Mouse (Mus musculus): ENCODE data around the gene Gm10912. TPM values are rescaled to one million over a fixed set of nuclear protein-coding genes. Genes with fewer than 3 reads are reported as not detected.
"Not testable (repeated sequence)": the region's sequence is repeated elsewhere in the genome, so short reads cannot be mapped to it uniquely, and the experiment has no call there.

Gene Gm10912
- polyA plus RNA-seq, 1 experiment from 2014 or later: not detected

GRCm38 (mm10) chr2:104058954-104059353, 6.7 kb upstream of the Gm10912 start:
- Histone ChIP-seq H3K4me1 (ENCODE audit: control insufficient read depth, insufficient read depth, low read length) (no peaks in the 10 kb centered on the region), H3K9ac (replicated peaks; ENCODE audit: low read depth, low read length) (no peak overlapping the region), H3K4me3 (ENCODE audit: low read depth, low read length) (no peak overlapping the region), H3K4me2 (ENCODE audit: low read depth, low read length) (no peak overlapping the region), H3K27me3 (ENCODE audit: control insufficient read depth, insufficient read depth, low read length) (no peaks in the 10 kb centered on the region), H3K9me3 (ENCODE audit: control insufficient read depth, low read length) (no peaks in the 10 kb centered on the region), H3K27ac (ENCODE audit: low read depth, low read length) (no peak overlapping the region), H3K36me3 (ENCODE audit: control insufficient read depth, insufficient read depth, low read length) (peaks cover 24% of the 10 kb centered on the region; the same call in 1 of the 2 replicates)
- no peak for ATAC-seq (ENCODE audit: low read depth)
- WGBS: 91% methylated on average over 4 of the region's 4 CpGs

DNA sequence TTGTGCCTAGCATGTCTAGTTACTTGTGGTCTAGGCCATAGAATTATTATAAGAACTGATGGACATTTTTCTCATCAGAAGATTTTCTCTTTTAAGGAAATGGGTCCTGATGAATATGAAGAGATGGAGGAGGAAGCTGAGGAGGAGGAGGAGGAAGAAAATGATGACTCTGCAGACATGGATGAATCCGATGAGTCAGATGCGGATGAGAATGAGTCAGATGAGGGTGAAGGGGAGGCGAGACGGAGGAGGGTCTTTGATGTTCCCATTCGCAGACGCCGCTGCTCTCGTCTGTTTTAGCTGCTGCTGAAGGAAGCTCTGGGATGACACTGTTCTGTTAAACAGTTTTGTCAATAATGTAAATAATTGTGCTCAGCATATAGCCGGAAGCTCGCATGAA, 5.8 kb upstream of the Gm10912 start:
- WGBS: 83% methylated on average over 10 of the region's 10 CpGs
- Histone ChIP-seq H3K27me3 (ENCODE audit: control insufficient read depth, insufficient read depth, low read length) (no peaks in the 10 kb centered on the region), H3K27ac (ENCODE audit: low read depth, low read length) (no peak overlapping the region), H3K4me1 (ENCODE audit: control insufficient read depth, insufficient read depth, low read length) (no peaks in the 10 kb centered on the region), H3K9me3 (ENCODE audit: control insufficient read depth, low read length) (no peaks in the 10 kb centered on the region), H3K9ac (replicated peaks; ENCODE audit: low read depth, low read length) (no peak overlapping the region), H3K4me2 (ENCODE audit: low read depth, low read length) (no peak overlapping the region), H3K36me3 (ENCODE audit: control insufficient read depth, insufficient read depth, low read length) (peaks cover 20% of the 10 kb centered on the region; the same call in 1 of the 2 replicates), H3K4me3 (ENCODE audit: low read depth, low read length) (no peak overlapping the region)
- no peak for ATAC-seq (ENCODE audit: low read depth)

DNA sequence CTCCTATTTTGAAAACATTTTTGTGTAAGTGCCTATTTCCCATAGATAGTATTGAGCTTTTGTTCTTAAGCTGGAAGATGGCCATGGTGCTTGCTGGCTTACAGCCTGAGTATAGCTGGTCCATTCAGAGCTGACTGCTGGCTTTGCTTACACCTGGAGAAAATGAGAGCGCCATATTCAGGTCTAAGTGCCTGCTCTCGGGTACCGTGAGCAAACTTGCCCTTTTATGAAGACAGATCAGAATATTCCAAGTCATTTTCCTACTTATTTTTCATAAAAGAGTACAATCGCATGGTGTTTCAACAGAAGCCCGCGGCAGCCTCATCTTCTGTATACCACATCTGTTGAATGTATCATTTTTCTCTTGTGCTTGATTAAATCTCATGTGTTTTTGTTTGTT, 4.6 kb upstream of the Gm10912 start:
- no peaks in the 10 kb centered on the region for H3K27me3 ChIP-seq (ENCODE audit: control insufficient read depth, insufficient read depth, low read length)
- H3K9ac ChIP-seq (replicated peaks; ENCODE audit: low read depth, low read length): no peak overlapping the region
- H3K27ac ChIP-seq (ENCODE audit: low read depth, low read length): no peak overlapping the region
- H3K4me3 ChIP-seq (ENCODE audit: low read depth, low read length): no peak overlapping the region
- peaks cover 13% of the 10 kb centered on the region; the same call in 1 of the 2 replicates for H3K36me3 ChIP-seq (ENCODE audit: control insufficient read depth, insufficient read depth, low read length)
- 97% methylated on average over 6 of the region's 6 CpGs for WGBS
- no peak overlapping the region for H3K4me2 ChIP-seq (ENCODE audit: low read depth, low read length)
- no peaks in the 10 kb centered on the region for H3K9me3 ChIP-seq (ENCODE audit: control insufficient read depth, low read length)
- ATAC-seq (ENCODE audit: low read depth): no peak
- H3K4me1 ChIP-seq (ENCODE audit: control insufficient read depth, insufficient read depth, low read length): no peaks in the 10 kb centered on the region

DNA sequence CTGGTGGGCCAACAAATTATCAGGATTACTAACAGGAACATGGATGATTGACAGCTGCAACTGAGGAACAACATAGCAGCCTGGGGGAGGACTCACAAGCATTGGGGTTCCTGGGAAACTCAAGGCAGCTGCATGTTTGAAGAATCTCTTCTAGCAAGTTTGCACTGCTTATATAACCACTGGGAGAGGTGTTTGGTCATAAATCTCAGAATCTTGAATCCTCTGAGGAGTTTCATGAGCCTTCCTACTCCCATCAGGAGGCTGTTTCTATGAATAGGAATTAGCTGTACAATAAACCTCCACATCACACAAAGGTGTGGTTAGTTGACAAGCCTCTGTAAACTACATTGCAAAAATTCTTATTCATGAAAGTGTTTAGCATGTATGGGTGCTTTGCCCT, 3.0 kb upstream of the Gm10912 start:
- H3K4me1 ChIP-seq (ENCODE audit: control insufficient read depth, insufficient read depth, low read length): no peaks in the 10 kb centered on the region
- no peak overlapping the region for H3K4me3 ChIP-seq (ENCODE audit: low read depth, low read length)
- H3K4me2 ChIP-seq (ENCODE audit: low read depth, low read length): no peak overlapping the region
- no peaks in the 10 kb centered on the region for H3K9me3 ChIP-seq (ENCODE audit: control insufficient read depth, low read length)
- H3K27me3 ChIP-seq (ENCODE audit: control insufficient read depth, insufficient read depth, low read length): no peaks in the 10 kb centered on the region
- no peak overlapping the region for H3K27ac ChIP-seq (ENCODE audit: low read depth, low read length)
- no peak for ATAC-seq (ENCODE audit: low read depth)
- H3K9ac ChIP-seq (replicated peaks; ENCODE audit: low read depth, low read length): no peak overlapping the region
- H3K36me3 ChIP-seq (ENCODE audit: control insufficient read depth, insufficient read depth, low read length): peaks cover 13% of the 10 kb centered on the region; the same call in 1 of the 2 replicates

GRCm38 (mm10) chr2:104064152-104064551, 1.5 kb upstream of the Gm10912 start:
- H3K27me3 ChIP-seq (ENCODE audit: control insufficient read depth, insufficient read depth, low read length): no peaks in the 10 kb centered on the region
- H3K4me1 ChIP-seq (ENCODE audit: control insufficient read depth, insufficient read depth, low read length): no peaks in the 10 kb centered on the region
- H3K4me3 ChIP-seq (ENCODE audit: low read depth, low read length): no peak overlapping the region
- peaks cover 13% of the 10 kb centered on the region; the same call in 1 of the 2 replicates for H3K36me3 ChIP-seq (ENCODE audit: control insufficient read depth, insufficient read depth, low read length)
- no peak overlapping the region for H3K4me2 ChIP-seq (ENCODE audit: low read depth, low read length)
- 82% methylated on average over 2 of the region's 2 CpGs for WGBS
- no peak overlapping the region for H3K27ac ChIP-seq (ENCODE audit: low read depth, low read length)
- H3K9ac ChIP-seq (replicated peaks; ENCODE audit: low read depth, low read length): no peak overlapping the region
- ATAC-seq (ENCODE audit: low read depth): no peak
- no peaks in the 10 kb centered on the region for H3K9me3 ChIP-seq (ENCODE audit: control insufficient read depth, low read length)

GRCm38 (mm10) chr2:104068450-104068849, 2.8 kb downstream of the Gm10912 start, which contains the start of gene Gm10799:
TSS of gene Gm10799 (minus strand) at chr2:104068550.
- not testable (repeated sequence) for H3K4me1 ChIP-seq (ENCODE audit: control insufficient read depth, insufficient read depth, low read length); H3K27me3 ChIP-seq (ENCODE audit: control insufficient read depth, insufficient read depth, low read length); H3K36me3 ChIP-seq (ENCODE audit: control insufficient read depth, insufficient read depth, low read length); ATAC-seq (ENCODE audit: low read depth); H3K4me2 ChIP-seq (ENCODE audit: low read depth, low read length); H3K9me3 ChIP-seq (ENCODE audit: control insufficient read depth, low read length); H3K9ac ChIP-seq (replicated peaks; ENCODE audit: low read depth, low read length); H3K27ac ChIP-seq (ENCODE audit: low read depth, low read length); H3K4me3 ChIP-seq (ENCODE audit: low read depth, low read length)
- WGBS: 78% methylated on average over 7 of the region's 7 CpGs

DNA sequence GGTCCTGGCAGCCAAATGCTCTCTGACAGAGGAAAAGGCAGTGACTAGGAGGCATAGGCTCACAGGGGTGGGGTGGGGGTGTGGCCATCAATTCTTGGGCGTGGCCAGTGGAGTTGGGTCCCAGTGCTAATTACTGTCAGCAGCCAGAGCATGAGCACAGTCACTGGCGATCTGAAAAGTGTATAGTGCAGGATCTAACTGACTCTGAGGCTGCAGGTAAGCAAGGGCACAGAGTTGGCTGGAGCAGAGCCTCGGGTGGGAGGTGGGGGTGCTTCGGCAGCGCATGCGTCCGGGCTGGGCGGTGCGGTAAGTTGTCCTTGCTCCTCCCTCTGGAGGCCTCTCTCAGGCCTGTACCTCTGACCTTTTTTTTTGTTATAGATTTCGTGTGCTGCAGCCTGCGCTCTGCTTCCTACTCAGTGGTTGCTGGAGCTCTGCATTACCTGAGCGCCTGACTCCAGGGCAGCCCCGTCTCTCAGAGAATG, 4.1 kb downstream of the Gm10912 start, which contains the start of gene Cd59b:
TSS of gene Cd59b (plus strand) at position 146 of the 482 bp plus-strand sequence.
- Histone ChIP-seq H3K9ac (replicated peaks; ENCODE audit: low read depth, low read length) (peak within 1 kb of the TSS; percentile 18; the same call in 1 of the 2 replicates), H3K36me3 (ENCODE audit: control insufficient read depth, insufficient read depth, low read length) (no peaks in the 10 kb centered on the region), H3K27me3 (ENCODE audit: control insufficient read depth, insufficient read depth, low read length) (no peaks in the 10 kb centered on the region), H3K4me2 (ENCODE audit: low read depth, low read length) (peak within 1 kb of the TSS; percentile 51), H3K4me3 (ENCODE audit: low read depth, low read length) (peak within 1 kb of the TSS; percentile 22), H3K9me3 (ENCODE audit: control insufficient read depth, low read length) (no peaks in the 10 kb centered on the region), H3K4me1 (ENCODE audit: control insufficient read depth, insufficient read depth, low read length) (peaks cover 6% of the 10 kb centered on the region; the same call in 1 of the 2 replicates), H3K27ac (ENCODE audit: low read depth, low read length) (no peak within 1 kb of the TSS)
- ATAC-seq (ENCODE audit: low read depth): peak; percentile 86
- WGBS: 4% methylated on average over 10 of the region's 13 CpGs

DNA sequence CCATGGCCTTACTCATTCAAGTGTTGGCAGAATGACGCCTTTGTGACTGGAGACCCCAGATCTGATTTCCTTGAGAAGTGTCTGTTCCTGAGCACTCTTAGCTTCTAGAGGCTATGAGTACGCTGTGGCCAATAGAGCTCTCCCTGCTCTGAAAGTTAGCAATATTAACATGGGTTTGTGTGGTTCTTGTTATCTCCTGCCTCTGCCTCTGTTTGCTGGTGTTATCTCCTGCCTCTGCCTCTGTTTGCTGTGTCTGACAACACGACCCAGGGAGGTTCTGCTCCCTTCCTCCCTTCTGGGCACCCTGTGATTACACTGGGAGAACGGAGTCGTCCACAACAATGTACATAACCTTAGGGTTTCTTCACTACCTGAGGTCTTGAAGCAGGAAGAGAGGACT, 12.7 kb downstream of the Gm10912 start:
- WGBS: 80% methylated on average over 5 of the region's 5 CpGs

DNA sequence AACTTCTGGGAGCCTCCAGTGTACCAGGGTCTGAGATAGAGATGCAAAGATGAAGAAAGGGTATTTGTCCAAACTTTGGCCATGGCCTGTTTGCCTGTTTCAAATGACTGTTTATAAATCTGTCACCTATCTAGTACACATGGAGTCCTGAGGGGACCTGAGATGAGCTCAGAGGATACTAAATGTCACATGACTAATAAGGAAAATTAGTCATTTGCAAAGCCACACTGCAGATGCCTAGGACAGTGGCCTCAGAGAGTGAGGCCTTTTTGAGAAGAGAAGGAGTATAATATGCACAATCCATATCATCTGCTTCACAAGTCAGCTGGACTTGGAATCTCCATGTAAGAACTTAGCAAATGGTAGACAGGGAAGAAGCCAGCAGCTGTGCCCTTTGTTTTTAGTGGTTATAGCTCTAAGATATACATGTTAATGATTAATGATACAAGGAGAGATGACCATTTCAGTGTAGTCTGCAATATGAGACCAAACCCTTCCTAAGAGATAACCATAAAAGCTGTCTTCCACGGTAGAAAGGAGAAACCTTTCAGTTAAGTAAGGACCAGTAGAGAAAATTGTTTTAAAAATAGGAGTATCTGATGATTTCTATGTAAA, 15.9 kb downstream of the Gm10912 start:
- not testable (repeated sequence) for H3K4me1 ChIP-seq (ENCODE audit: control insufficient read depth, insufficient read depth, low read length); H3K27ac ChIP-seq (ENCODE audit: low read depth, low read length); ATAC-seq (ENCODE audit: low read depth); H3K4me3 ChIP-seq (ENCODE audit: low read depth, low read length); H3K27me3 ChIP-seq (ENCODE audit: control insufficient read depth, insufficient read depth, low read length); H3K9me3 ChIP-seq (ENCODE audit: control insufficient read depth, low read length); H3K36me3 ChIP-seq (ENCODE audit: control insufficient read depth, insufficient read depth, low read length); H3K9ac ChIP-seq (replicated peaks; ENCODE audit: low read depth, low read length); H3K4me2 ChIP-seq (ENCODE audit: low read depth, low read length)
- no CpG with 5 or more reads among the region's 1 CpGs for WGBS

More for the DNA sequence above, 12.7 kb downstream of the Gm10912 start:
- H3K4me1 ChIP-seq (ENCODE audit: control insufficient read depth, insufficient read depth, low read length); H3K4me3 ChIP-seq (ENCODE audit: low read depth, low read length); H3K4me2 ChIP-seq (ENCODE audit: low read depth, low read length); H3K9me3 ChIP-seq (ENCODE audit: control insufficient read depth, low read length); H3K27ac ChIP-seq (ENCODE audit: low read depth, low read length); H3K36me3 ChIP-seq (ENCODE audit: control insufficient read depth, insufficient read depth, low read length); H3K27me3 ChIP-seq (ENCODE audit: control insufficient read depth, insufficient read depth, low read length); ATAC-seq (ENCODE audit: low read depth); H3K9ac ChIP-seq (replicated peaks; ENCODE audit: low read depth, low read length): not testable (repeated sequence)
